Mouse (Mus musculus) adrenal gland, postnatal 10 days (tissue): ENCODE data around the gene Tnpo1. TPM values are rescaled to one million over a fixed set of nuclear protein-coding genes. Genes with fewer than 3 reads are reported as not detected.

Experiments
- DNase-seq: peaks from one replicate; pipeline ENCODE4 v3.0.0; 2021; ENCODE audit warnings: mixed read lengths
- long read RNA-seq, 2 experiments: library from polyadenylated mRNA; stranded (forward); transcript quantifications; one replicate each; pipeline ENCODE4 v2.0.0; 2021
- total RNA-seq, 2 experiments: library from RNA; stranded (reverse); gene quantifications; 2 replicates each; pipeline ENCODE4 v1.2.3; 2021

The Tnpo1 gene
- total RNA-seq = 100 to 1,000 TPM in 1 of 2 experiments, 10 to 100 TPM in 1; 97.7 to 115 TPM
- long read RNA-seq, experiment 1, full-length matches to known transcripts = 2 of 18 reads
- long read RNA-seq, experiment 1, partial matches to known transcripts = 2 of 18 reads
- long read RNA-seq, experiment 1, other reads (novel, unspliced or antisense) = 14 of 18 reads
- long read RNA-seq, experiment 2, partial matches to known transcripts = 0 of 2 reads
- long read RNA-seq, experiment 2, other reads (novel, unspliced or antisense) = 2 of 2 reads

DNA sequence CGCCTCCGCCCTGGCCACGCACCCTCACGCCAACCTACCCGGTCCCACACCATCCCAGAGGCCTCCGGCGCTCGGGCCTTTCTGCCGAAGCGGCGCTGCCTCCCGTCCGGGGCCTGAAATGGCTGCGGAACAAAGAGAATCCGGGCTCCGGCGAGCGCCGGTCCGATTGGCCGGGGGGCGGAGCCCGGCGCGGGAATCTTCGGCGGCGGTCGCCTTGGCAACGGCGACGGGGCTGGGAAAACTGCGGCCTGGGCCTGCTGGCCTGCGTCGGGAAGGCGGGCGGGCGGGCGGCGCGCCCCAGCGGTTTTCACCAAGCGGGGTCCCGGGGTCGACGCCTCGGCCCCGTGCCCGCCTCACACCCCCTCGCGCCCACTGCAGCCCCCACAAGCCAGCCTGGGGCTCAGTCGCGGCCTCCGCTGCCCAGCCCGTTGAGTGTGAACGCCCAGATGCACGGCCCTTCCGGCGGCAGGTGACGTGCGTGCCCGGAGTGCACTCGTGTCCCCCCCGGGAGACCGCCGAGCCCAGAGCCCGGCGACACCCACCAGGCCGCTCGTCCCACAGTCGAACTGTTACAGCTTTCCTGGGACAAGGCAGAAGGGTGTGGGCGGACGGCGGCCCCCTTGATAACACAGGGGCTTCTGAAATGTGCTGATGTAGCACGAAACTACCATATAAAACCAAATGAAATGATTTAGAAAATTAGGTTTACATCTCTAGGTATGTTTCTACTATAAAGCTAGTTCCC is at the start of gene Tnpo1:
Gene Tnpo1, minus strand, starts transcription at position 172 of the 745 bp plus-strand sequence.
- peak; percentile 96 for DNase-seq

DNA sequence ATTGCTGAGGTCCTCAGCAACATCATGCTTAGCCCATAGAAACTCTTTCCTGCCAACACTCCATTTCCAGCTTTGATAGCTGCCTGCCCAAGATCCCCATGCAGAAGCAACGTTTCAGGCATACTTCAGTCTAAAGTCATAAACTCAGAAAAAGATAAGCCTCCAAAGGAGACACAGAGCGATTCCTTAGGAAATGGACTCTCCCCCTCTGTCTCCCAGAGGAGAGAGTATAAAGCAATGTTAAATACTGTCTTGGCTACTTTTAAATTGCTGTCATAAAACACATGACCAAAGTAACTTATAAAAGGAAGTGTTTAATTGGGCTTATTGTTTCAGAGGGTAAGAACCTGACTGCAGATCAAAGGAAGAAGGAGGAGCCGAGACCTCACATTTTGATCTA is 45.9 kb upstream of the Tnpo1 start:
- no peak for DNase-seq

DNA sequence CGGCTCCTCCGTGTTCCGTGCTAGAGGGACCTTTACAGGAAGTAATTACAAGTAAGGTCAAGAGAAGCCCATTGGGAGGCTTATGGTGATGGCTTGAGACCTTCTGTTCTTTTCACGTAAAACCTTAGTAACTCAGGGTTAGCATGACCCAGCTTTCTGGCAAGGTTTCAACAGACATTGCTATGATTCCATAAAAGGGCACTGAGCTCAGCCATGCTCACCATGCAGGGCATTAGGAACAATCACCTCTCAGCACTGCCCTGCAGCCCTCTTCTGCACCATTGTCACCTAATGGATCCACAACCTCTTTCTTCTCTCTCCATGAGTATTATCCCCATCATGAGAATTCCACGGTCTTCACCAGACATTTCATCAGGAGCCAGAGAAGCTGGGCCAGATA is 45.5 kb upstream of the Tnpo1 start:
- peak; percentile 10 for DNase-seq

DNA sequence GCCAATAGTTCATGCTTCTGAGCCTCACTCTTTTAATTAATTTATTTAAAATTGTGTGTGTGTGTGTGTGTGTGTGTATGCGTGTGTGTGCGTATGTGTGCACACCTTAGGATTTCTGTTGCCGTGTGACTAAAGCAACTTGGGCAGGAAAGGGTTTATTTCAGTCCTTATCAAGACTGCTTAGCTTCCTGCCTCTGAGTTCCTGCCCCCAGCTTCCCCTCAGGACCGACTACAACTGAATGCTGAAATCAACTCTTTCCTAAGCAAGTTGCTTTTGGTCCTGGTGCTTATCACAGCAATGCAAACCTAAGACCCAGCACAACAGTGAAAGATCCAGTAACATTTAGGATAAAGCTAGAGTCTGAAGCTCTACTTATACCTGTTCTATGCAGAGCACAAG is 42.3 kb upstream of the Tnpo1 start:
- DNase-seq = no peak

DNA sequence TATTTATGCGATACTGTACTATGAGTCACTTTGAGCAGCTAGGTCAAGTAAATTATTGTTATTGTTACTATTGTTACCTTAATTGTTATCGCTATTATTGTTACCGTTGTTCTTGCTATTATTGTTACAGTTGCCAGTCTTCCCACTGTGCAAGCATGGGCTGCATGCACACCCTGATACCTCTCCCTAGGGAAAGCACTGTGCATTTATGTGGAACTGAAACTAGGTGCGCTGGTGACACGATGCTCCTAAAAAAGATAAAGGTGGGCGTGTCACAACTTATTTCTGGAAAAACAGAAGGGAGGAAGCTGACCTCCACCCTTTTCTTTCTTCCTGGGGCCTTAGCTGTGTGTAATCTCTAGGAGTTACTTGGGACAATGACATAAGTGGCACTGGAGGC is 41.8 kb upstream of the Tnpo1 start:
- DNase-seq = no peak

DNA sequence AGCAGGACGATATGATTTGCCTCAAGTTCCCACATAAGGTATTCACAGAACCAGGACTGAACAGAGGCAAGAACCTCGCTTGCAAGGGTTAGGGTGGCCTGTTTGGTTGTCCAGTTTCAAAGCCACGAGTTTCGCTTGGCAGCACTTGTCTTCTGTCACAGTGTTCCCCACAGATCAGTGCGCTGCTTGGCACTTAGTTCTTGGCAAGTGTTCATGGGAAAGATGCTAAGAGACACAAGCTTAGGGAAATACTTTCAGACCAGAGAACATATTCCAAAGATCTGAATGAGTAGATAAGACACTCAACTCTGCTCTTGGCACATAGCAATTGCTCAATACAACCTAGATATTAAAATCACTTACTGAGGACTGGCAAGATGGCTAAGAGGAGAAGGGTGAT is 40.4 kb upstream of the Tnpo1 start:
- no peak for DNase-seq

DNA sequence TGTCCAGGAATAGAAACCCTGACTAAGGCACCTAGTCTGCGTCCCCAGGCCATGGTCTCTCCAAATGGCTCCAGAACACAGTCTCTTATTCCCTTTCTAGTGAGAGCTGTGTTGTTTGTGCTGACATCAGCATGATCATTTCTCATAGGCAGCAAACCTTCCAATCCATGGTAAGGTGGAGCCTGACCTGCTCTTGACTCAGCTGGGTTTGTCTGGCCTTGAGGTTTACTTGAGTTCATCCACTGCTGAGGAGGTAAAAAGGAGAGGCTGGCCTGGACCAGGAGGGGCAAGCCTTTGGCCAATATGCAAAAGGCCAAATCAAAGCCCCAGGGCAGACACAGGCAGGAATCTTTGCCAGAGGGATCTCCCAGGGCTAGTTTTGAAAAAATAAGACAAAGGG is 37.4 kb upstream of the Tnpo1 start:
- no peak for DNase-seq

DNA sequence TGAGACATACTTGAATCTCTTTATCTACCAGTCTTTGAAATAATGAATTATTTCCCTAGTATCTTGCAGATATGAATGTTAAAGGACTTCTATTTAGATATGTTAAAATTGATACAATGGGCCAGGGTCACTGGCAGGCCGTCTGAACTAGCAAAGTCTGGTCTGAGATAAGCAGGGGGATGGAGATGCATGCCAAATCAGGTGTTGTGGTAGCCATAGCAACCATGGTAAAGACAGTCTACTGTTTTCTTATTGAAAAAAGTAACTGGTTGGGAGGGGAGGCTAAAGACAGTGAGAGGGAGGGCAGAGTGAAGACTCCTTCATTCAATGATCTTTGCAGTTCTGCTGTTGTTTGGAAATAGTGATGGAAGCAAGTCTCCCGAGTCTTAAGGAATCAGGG is 32.0 kb upstream of the Tnpo1 start:
- DNase-seq = no peak

DNA sequence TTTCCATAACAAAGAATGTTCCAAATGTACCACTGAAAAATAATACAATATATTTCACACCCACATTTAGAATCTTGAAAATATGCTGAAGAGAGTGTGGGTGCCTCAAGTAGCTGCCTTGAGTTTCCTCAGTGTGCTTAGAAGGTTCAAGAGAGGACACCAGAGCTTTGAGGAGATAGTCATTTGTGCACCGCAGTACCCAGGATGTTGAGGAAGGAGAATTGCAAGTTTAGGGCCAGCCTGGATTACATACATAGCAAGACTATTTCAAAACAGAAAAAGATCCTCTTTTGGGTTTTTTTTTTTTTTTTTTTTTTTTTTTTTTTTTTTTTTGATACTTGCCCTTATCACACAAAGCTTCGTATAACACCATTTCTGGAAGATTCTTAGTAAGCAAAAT is 30.0 kb upstream of the Tnpo1 start:
- no peak for DNase-seq

DNA sequence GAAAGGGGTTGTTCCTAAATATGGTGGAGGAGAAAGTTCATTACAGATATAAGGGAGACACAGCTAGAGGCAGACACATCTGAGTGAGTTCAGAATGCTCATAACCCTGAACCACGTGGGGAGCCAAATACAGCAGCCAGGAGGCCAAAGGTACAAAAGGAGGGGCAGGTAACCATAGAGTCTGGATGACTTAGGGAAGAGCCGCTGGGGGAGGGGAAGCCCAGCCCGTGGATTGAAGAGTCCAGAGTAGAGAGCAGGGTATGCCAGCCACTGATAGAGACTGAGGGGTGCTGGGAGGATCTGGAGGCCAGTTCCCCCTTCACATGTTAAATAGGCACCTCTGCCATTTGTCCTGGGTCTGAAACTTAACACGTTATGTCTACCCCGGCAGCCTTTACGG is 29.5 kb upstream of the Tnpo1 start:
- DNase-seq = no peak

DNA sequence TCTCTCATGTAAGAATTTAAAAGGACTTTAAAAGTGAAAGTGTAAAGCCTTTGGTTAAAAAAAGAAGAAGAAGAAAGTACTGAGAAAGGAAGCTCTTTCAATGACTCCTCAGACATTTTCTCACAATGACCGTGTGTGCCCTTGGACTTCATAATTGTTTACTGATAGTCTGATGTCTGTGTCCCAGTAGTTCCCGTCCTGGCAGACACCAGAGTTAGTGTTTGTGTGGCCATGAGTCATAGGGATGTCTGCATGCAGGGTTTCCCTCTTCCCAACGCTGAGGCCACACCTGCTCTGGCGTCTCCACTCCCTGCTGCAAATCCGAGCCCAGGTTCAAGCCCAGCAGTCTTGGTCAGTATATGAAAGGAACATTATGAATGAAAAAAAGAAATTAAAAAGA is 29.0 kb upstream of the Tnpo1 start:
- DNase-seq = peak; percentile 44

DNA sequence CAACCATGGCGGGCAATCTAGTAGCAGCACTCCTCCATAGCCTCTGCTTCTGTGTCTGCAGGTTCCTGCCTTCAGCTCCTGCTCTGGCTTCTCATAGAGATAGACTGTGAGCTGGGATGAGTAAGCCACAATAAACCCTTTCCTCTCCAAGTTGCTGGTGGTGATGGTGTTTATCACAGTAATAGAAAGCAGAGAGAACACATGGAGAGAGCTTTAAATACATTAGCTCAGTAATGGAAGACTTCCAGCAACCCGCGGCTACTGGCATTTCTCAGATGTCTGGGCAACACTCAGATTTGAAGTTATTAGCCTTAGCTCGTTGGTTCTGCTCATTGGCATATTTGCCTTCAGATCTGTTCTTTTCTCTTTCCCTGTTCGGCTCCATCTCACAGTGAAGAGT is 27.6 kb upstream of the Tnpo1 start:
- DNase-seq = no peak

DNA sequence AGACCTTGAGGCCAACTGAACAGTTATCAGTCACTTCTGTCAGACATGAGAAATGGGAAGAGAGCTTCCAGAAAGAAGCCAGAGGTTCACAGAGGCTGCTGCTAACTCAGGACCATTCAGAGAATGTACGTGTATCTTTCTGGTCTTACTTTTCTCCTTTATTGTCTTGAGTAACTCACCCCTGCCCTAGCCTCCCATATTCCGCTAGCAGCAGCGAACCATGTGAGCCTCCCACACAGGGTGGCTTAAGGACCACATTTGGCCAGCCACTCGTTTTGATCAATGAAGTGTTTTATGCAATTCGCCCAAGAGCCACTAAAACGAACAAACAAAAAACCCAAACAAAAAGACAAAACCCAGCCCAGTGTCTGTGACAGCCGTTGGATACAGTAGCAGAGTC is 25.8 kb upstream of the Tnpo1 start:
- no peak for DNase-seq

DNA sequence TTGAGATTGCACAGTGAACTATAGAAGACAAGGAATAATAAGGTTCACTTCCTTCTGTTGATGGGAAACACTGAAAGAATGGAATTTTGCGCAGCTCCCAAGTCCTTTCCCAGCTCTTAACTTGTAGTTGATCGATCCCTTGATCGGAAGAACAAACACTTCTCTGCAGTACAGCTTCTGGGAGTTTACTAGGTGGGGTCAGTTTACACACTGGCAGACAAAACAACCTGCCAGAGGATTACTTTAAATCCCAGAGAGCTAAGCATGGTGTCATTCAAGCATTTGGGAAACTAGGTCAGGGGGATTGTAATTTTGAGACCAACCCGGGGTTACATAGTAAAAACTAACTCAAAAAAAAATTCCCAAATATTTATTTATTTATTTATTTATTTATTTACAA is 22.0 kb upstream of the Tnpo1 start:
- DNase-seq = no peak

DNA sequence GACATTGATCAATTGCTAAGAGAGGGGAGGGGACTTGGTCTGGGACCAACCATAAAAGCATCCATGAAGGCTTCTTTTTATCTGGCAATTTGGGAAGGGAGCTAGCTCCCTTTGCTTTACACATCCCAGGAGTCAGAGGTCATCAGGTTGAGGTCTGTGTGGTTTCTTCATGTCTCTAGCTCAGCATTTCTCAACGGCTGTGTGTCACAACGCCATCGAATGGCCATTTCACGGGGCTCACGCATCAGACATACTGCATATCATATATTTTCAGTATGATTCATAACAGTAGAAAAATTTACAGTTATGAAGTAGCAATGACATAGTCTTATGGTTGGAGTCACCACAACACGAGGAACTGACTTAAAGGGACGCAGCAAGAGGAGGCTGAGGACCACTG is 20.2 kb upstream of the Tnpo1 start:
- DNase-seq = no peak

DNA sequence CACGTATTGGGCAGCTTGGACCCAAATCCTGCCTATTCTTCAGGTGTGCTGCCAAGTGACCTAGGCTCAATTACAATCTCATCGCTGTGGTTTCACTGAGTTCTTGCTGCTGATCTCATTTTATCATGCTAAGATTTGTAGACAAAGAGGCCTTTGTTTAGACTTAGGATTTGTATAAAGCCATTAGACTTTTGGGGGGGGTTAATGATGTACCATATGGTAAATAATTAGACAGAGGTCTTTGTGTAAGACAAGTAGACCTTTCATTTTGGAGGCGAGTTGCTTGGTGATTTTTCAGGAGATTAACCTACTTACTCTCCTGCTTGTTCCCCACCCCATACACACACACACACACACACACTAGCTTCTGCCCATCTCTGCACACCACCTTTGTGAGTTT is 19.7 kb upstream of the Tnpo1 start:
- DNase-seq = no peak

DNA sequence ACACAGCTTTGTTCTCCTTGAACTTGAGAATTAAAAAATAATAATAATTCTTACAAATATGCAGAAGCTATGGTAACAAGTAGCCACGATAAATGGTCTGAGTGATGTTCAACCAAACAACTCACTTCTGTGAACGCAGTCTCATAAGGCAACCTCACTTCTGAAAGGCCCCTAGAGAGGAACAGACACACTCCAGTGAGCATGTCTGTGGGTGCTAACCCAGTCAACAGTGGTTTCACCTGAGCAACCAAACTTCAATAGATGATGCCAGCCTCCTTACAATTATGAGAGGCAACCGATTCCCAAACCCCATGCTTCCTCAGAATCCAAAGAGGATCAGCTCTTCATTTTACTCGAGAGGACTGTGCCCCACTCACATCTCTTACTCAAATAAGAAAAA is 19.2 kb upstream of the Tnpo1 start:
- DNase-seq = no peak

DNA sequence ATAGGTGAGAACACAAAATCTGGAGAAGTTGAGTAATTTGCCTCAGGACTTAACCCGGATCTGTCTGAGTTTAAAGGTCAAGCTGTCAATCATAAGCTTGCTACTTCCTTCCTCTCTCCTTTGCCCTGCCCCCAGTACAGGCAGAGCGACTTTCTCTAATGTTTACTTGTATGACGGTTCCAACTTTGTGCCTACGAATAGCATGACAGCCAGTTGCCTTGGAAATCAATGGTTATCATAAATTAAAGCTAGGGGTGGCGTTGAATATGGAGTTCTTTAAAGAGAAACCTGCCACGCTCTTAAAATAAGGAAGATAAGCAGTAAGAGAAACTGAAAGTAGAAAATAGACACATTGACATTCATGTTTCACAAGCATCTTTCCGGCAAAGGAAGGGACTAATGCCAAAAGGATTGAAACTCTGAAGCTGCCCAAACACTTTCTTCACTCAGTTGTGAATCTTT is 18.5 kb upstream of the Tnpo1 start:
- DNase-seq = peak; percentile 42

DNA sequence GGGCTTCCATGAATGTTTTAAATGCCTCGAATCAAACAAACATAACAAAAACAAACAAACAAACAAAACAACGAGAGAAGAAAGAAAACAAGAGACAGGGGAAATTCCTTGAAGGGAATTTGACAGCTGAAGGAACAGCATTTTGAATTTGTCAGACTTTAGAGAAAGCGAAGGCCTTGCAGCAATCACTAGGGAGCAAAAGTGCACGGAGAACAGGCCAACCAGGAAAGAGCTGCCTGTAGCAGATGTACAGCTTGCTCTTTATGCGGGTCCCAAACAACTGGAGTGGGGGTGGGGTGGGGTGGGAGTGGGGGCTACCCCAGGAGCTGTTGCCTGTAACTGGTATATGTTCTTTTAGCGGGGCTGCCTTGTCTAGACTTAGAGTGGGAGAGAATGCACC is 16.2 kb upstream of the Tnpo1 start:
- no peak for DNase-seq

DNA sequence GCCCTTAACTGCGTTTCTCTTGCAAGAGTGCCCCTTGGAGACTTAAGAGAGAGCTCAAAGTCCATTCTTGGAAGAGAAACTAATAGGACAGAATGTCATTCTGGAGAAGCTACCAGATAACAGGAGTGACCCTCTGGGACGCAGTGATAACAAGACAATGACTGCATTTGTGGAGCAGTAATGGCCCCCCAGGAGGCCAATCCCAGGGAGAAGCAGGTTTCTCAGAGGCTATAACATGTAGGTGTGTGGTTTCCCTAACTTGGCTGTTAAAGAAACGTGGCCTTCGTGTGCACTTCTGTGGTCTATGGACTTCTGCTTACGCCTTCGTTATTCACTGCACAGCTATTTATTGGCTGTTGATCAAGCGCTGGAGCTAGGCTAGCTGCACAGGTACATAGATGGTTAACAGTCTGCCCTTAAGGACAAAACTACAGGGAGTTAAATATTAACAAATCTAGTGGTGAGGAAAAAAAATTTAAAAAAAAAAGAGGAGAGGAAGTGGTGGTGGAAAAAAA is 15.7 kb upstream of the Tnpo1 start:
- no peak for DNase-seq

DNA sequence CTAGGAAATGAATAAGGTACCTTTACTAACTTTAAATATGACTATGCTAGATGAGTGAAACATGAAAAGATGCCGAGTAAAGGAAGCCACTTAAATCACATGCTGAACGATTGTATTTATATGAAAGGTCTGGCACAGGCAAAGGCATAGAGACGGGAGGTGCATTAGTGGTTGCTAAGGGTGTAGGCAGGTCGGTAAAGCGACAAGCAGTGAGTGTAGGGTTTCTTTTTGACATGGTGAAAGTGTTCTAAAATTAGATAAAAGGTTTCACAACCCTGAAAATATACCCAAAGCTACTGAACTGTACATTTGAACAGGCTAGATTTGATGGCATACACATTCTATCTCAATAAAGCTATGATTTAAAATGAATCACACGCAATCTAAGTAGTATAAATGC is 10.9 kb upstream of the Tnpo1 start:
- no peak for DNase-seq

DNA sequence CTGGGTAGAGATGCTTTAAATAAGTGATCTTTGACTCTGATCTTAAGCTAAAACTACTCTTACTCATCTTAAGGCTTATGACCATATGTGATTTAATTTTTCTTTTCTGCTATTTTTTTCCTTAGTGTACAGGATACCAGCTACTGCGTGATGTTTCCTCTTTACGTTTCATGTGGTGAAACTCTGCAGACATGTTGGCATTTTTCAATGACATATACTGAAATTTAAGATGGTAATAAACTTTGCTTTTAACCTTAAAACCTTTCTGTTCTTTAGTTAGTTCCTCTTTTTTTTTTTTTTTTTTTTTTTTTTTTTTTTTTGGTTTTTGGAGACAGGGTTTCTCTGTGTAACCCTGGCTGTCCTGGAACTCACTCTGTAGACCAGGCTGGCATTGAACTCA is 2.7 kb upstream of the Tnpo1 start:
- DNase-seq = no peak

DNA sequence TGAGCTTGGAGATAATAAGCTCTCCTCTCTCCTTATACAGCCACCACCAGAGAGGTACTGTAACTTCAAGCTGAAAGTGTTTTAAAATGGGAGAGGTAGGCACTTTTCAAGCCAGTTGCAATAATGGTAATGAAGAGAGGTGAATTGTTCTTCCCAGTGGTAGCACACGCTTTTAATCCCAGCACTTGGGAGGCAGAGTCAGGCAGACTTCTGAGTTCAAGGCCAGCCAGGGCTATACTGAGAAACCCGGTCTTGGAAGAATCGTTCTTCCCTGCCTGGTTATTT is 716 bp upstream of the Tnpo1 start:
- no peak for DNase-seq

DNA sequence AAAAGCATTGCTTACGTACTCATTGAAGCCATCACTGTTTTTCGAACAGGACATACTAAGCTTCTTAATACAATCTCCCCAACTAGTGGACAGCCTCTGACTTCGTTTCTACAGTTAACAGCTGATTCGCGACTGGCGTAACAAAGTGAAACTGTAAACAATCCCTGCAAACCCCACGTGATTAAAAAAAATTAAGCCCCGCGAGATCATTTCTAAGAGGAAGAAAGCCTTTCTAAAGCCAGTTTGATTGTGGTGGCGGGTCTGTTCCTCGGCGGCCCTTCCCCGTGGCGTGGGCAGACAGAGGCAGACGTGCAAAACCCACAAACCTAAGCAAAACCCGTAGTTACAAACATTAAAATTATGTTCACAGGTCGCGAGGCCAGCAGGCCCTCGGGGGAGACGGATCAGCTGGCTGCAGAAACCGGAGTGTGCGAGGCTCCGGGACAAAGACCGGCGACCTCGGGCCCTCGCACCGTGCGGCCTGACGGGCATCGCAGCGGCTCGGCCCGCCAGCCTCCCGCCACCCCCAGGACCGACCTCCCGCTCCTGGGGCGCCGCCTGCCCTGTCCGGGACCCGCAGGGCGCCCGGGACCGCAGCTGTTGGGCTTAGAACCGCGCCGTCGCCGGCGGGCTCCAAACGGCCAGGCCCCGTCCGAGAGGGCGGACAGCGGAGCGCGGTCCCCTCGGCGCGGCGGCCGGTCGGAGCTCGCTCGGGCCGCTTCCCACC is 535 bp downstream of the Tnpo1 start:
- DNase-seq = peak; percentile 71
